Mouse (Mus musculus): Measurements from ENCODE around the gene Patl2. TPM values are rescaled to one million over a fixed set of nuclear protein-coding genes. Genes with fewer than 3 reads are reported as not detected.

The Patl2 gene
- total and polyA plus RNA-seq, 3 experiments: 0.58 to 0.84 TPM; not detected in 1

DNA sequence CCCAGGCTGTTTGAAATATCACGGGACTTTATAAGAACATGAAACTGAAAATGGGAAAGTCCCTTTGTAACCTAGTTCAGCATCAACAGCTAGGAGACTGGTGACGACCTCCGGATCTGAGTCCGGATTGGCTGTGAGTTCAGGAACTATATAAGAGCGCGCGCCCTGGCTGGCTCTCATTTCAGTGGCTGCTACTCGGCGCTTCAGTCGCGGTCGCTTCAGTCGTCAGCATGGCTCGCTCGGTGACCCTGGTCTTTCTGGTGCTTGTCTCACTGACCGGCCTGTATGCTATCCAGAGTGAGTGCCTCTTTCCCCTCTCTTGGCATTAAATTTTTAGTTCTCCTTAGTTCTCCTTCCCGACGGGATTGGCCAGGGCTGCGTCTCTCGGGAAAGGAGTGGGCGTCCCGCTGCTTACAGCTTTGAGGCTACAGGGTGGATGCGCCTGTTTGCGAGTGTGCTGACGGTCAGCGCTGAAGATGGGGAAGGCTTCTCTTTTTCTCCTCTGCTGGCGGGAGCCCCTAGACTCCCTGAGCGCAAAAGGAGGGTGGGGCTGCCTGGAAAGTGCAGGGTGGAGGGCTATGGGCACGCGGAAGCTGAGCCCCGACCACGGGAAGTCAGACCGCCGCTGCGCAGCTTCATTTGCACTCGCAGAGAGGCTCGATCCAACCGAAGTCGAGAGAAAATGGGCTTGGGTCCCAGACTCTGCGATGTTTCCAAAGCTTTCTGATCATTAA, 38.3 kb downstream of the Patl2 start, which contains the start of gene B2m (continued):
- TF ChIP-seq ETS1 (IDR thresholded peaks at IDR 0.05; ENCODE audit: low read depth, low read length): peak; percentile 70
- peak; percentile 87; the same call in 1 of the 2 replicates for TF ChIP-seq POLR2AphosphoS5 (IDR thresholded peaks at IDR 0.05; ENCODE audit: borderline replicate concordance, low read depth, low read length)
- TF ChIP-seq SMC3 (IDR thresholded peaks at IDR 0.05; ENCODE audit: low read depth, low read length): no peak
- TF ChIP-seq MAX (IDR thresholded peaks at IDR 0.05; ENCODE audit: low read length): peak; percentile 46; the same call in 1 of the 2 replicates

DNA sequence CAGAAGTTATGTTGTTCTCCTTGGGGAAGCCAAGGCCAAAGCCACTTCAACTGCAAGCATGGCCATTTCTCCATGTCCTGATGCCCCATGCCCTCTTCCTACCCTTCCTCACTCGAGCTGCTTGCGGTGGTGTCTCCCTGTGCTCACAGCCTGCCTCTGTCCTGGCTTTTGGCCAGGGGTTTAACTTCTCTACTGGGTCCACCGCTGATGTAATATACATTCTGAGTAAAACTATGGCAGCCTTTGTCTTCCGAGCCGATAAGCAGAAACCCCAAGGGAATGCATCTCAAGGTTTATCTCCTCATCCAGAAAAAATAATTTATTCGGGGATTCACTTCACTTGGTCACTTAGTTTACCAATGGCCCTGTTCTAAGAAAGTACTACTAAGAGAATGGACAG, 39.3 kb downstream of the Patl2 start:
- Histone ChIP-seq H3K9ac (ENCODE audit: control insufficient read depth, low read depth, low read length, poor library complexity, severe bottlenecking) (peak overlapping the region; percentile 58), H3K4me3 (ENCODE audit: control insufficient read depth in 1 of 2, insufficient read depth in 1 of 2, low read depth in 2 of 2, low read length in 2 of 2) (peak overlapping the region; percentile 48 to 53), H3K4me1 (ENCODE audit: control insufficient read depth in 1 of 2, insufficient read depth in 2 of 2, low read length in 2 of 2) (peaks cover 7 to 19% of the 10 kb centered on the region in 2 experiments), H3K27ac (ENCODE audit: control insufficient read depth, low read depth, low read length) (peak overlapping the region; percentile 97), H3K36me3 (ENCODE audit: control insufficient read depth in 1 of 2, insufficient read depth in 2 of 2, low read length in 2 of 2) (peaks cover 0 to 19% of the 10 kb centered on the region in 2 experiments; a peak in 3 of 4 replicates), H3K9me3 (replicated peaks; ENCODE audit: insufficient read depth, low read length) (no peaks in the 10 kb centered on the region), H3K27me3 (ENCODE audit: control insufficient read depth in 1 of 2, insufficient read depth in 2 of 2, low read length in 2 of 2) (no peaks in the 10 kb centered on the region), H3K79me2 (ENCODE audit: control insufficient read depth, insufficient read depth, low read length, poor library complexity) (peaks cover 35% of the 10 kb centered on the region)
- DNase-seq (ENCODE audit: low read depth, low spot score): peak; percentile 90
- TF ChIP-seq MYB (IDR thresholded peaks at IDR 0.05; ENCODE audit: low read depth, low read length): no peak
- no peak for TF ChIP-seq BHLHE40 (IDR thresholded peaks at IDR 0.05; ENCODE audit: borderline replicate concordance, low read depth, low read length)
- TF ChIP-seq POLR2A (IDR thresholded peaks at IDR 0.05; ENCODE audit: control insufficient read depth in 1 of 2, insufficient read depth in 1 of 2, low read depth in 1 of 2, low read length in 2 of 2, poor library complexity in 1 of 2): no peak
- no peak for TF ChIP-seq JUND (IDR thresholded peaks at IDR 0.05; ENCODE audit: low read depth, low read length)
- peak; percentile 65; the same call in 1 of the 2 replicates for TF ChIP-seq SIN3A (IDR thresholded peaks at IDR 0.05; ENCODE audit: low read length)
- peak; percentile 91 for TF ChIP-seq ETS1 (IDR thresholded peaks at IDR 0.05; ENCODE audit: low read depth, low read length)
- TF ChIP-seq ZKSCAN1 (IDR thresholded peaks at IDR 0.05; ENCODE audit: low read depth, low read length): no peak
- no peak for TF ChIP-seq USF2 (IDR thresholded peaks at IDR 0.05; ENCODE audit: borderline replicate concordance in 1 of 2, insufficient read depth in 1 of 2, low read depth in 1 of 2, low read length in 2 of 2)
- no peak for TF ChIP-seq NRF1 (IDR thresholded peaks at IDR 0.05; ENCODE audit: insufficient read depth, low read depth, low read length, poor library complexity, severe bottlenecking)
- no peak for TF ChIP-seq RAD21 (IDR thresholded peaks at IDR 0.05; ENCODE audit: low read depth, low read length)
- TF ChIP-seq TAL1 (IDR thresholded peaks at IDR 0.05; ENCODE audit: low read length): no peak; the same call in 1 of the 2 replicates
- TF ChIP-seq MXI1 (IDR thresholded peaks at IDR 0.05; ENCODE audit: low read depth, low read length): peak; percentile 67
- peak; percentile 65; the same call in 1 of the 2 replicates for TF ChIP-seq RCOR1 (IDR thresholded peaks at IDR 0.05; ENCODE audit: low read depth, low read length)
- TF ChIP-seq MAFK (IDR thresholded peaks at IDR 0.05; ENCODE audit: borderline replicate concordance, low read depth, low read length): no peak
- TF ChIP-seq POLR2AphosphoS5 (IDR thresholded peaks at IDR 0.05; ENCODE audit: borderline replicate concordance, low read depth, low read length): no peak
- no peak for TF ChIP-seq SMC3 (IDR thresholded peaks at IDR 0.05; ENCODE audit: low read depth, low read length)
- no peak for TF ChIP-seq UBTF (IDR thresholded peaks at IDR 0.05; ENCODE audit: borderline replicate concordance, insufficient read depth, low read depth, low read length)
- TF ChIP-seq CHD1 (IDR thresholded peaks at IDR 0.05; ENCODE audit: low read depth, low read length): 0 out of 2 replicates have a peak, but pooled peaks have one; percentile 63
- TF ChIP-seq ELF1 (IDR thresholded peaks at IDR 0.05; ENCODE audit: low read depth, low read length): 0 out of 2 replicates have a peak, but pooled peaks have one; percentile 12
- 0 out of 2 replicates have a peak, but pooled peaks have one; percentile 45 for TF ChIP-seq ZNF384 (IDR thresholded peaks at IDR 0.05; ENCODE audit: low read depth, low read length)
- TF ChIP-seq ZMIZ1 (IDR thresholded peaks at IDR 0.05; ENCODE audit: low read depth, low read length): no peak
- 0 out of 2 replicates have a peak, but pooled peaks have one; percentile 50 for TF ChIP-seq HCFC1 (IDR thresholded peaks at IDR 0.05; ENCODE audit: low read depth, low read length)
- peak; percentile 60 for TF ChIP-seq GATA1 (IDR thresholded peaks at IDR 0.05; ENCODE audit: low read depth, low read length)
- no peak for TF ChIP-seq CHD2 (IDR thresholded peaks at IDR 0.05; ENCODE audit: low read length)
- peak; percentile 27; the same call in 1 of the 2 replicates for TF ChIP-seq TBP (IDR thresholded peaks at IDR 0.05; ENCODE audit: low read depth, low read length)
- TF ChIP-seq MAZ (IDR thresholded peaks at IDR 0.05; ENCODE audit: low read depth, low read length): no peak
- TF ChIP-seq E2F4 (IDR thresholded peaks at IDR 0.05; ENCODE audit: borderline replicate concordance, low read depth, low read length): no peak
- TF ChIP-seq KAT2A (conservative IDR thresholded peaks at IDR 0.05; ENCODE audit: low read depth, low read length): no peak
- TF ChIP-seq EP300 (IDR thresholded peaks at IDR 0.05; ENCODE audit: low read depth in 1 of 2, low read length in 2 of 2): peak; percentile 55 to 60
- no peak for TF ChIP-seq CTCF (IDR thresholded peaks at IDR 0.05 in 2 of 3, conservative IDR thresholded peaks at IDR 0.05 in 1 of 3; ENCODE audit: control insufficient read depth in 1 of 3, insufficient read depth in 1 of 3, low read depth in 2 of 3, low read length in 3 of 3, poor library complexity in 1 of 3, severe bottlenecking in 1 of 3)
- no peak for TF ChIP-seq GABPA (IDR thresholded peaks at IDR 0.05; ENCODE audit: low read depth, low read length)
- TF ChIP-seq ZC3H11A (IDR thresholded peaks at IDR 0.05; ENCODE audit: low read depth, low read length): no peak
